Mouse (Mus musculus): ENCODE measurements around the gene Rasd2. TPM values are rescaled to one million over a fixed set of nuclear protein-coding genes. Genes with fewer than 3 reads are reported as not detected.

The Rasd2 gene
- 6.9 and 13.6 TPM in 2 replicates for polyA plus RNA-seq (2012; rRNA removed)

- no peak for DNase-seq (ENCODE audit: low spot score)
Observed at GRCm38 (mm10) chr8:75213686-75214085, at the start of gene Rasd2. Rasd2 (plus strand) TSS chr8:75213944.

GRCm38 (mm10) chr8:75169363-75169762 is 44.4 kb upstream of the Rasd2 start:
- DNase-seq (ENCODE audit: low spot score) = no peak

- DNase-seq (ENCODE audit: low spot score) = no peak
Observed at GRCm38 (mm10) chr8:75172009-75172685, 41.6 kb upstream of the Rasd2 start.

GRCm38 (mm10) chr8:75193022-75193421 is 20.7 kb upstream of the Rasd2 start:
- no peak for DNase-seq (ENCODE audit: low spot score)

- no peak for DNase-seq (ENCODE audit: low spot score)
Observed at GRCm38 (mm10) chr8:75194473-75195071, 19.2 kb upstream of the Rasd2 start.

GRCm38 (mm10) chr8:75197170-75197569 is 16.6 kb upstream of the Rasd2 start:
- no peak for DNase-seq (ENCODE audit: low spot score)

GRCm38 (mm10) chr8:75197862-75198261 is 15.9 kb upstream of the Rasd2 start:
- DNase-seq (ENCODE audit: low spot score) = no peak

- no peak for DNase-seq (ENCODE audit: low spot score)
Observed at GRCm38 (mm10) chr8:75198300-75198699, 15.4 kb upstream of the Rasd2 start.

GRCm38 (mm10) chr8:75198988-75199765 is 14.6 kb upstream of the Rasd2 start:
- no peak for DNase-seq (ENCODE audit: low spot score)

GRCm38 (mm10) chr8:75199914-75200313 is 13.8 kb upstream of the Rasd2 start:
- no peak for DNase-seq (ENCODE audit: low spot score)

GRCm38 (mm10) chr8:75202041-75202656 is 11.6 kb upstream of the Rasd2 start:
- DNase-seq (ENCODE audit: low spot score) = no peak

- no peak for DNase-seq (ENCODE audit: low spot score)
Observed at GRCm38 (mm10) chr8:75202913-75203312, 10.8 kb upstream of the Rasd2 start.

GRCm38 (mm10) chr8:75203420-75203819 is 10.3 kb upstream of the Rasd2 start:
- DNase-seq (ENCODE audit: low spot score) = no peak

GRCm38 (mm10) chr8:75204190-75204868 is 9.4 kb upstream of the Rasd2 start:
- no peak for DNase-seq (ENCODE audit: low spot score)

- no peak for DNase-seq (ENCODE audit: low spot score)
Observed at GRCm38 (mm10) chr8:75211461-75211860, 2.3 kb upstream of the Rasd2 start.

- DNase-seq (ENCODE audit: low spot score) = peak; percentile 82
Observed at GRCm38 (mm10) chr8:75212631-75213306, 975 bp upstream of the Rasd2 start.

GRCm38 (mm10) chr8:75213307-75213651 is 465 bp upstream of the Rasd2 start:
- DNase-seq (ENCODE audit: low spot score) = no peak

- DNase-seq (ENCODE audit: low spot score) = no peak
Observed at GRCm38 (mm10) chr8:75215046-75215445, 1.3 kb downstream of the Rasd2 start.

GRCm38 (mm10) chr8:75215931-75216330 is 2.2 kb downstream of the Rasd2 start:
- no peak for DNase-seq (ENCODE audit: low spot score)

GRCm38 (mm10) chr8:75216886-75217285 is 3.1 kb downstream of the Rasd2 start:
- DNase-seq (ENCODE audit: low spot score) = no peak

GRCm38 (mm10) chr8:75217969-75218368 is 4.2 kb downstream of the Rasd2 start:
- no peak for DNase-seq (ENCODE audit: low spot score)
